20 mouse cellular contexts compared by ENCODE assay signal in genomic region chr3:141778411-141778919, GRCm38 (mm10).
DNase-seq lines count a peak whose midpoint lies in the region; ATAC-seq and TF ChIP-seq lines count a peak whose summit lies in the region.
"Had no signal": no experiment of that assay in that cellular context is flagged by ENCODE, and none has a peak within 500 bp of the region (broad histone marks: within the 10 kb centered on the region; RNA-seq: fewer than 3 reads in every experiment).

No protein-coding gene starts in this region.

- no peak overlapping the region for H3K4me2 ChIP-seq in limb, embryonic 14.5 days (replicated peaks; ENCODE audit: low read depth, low read length, severe bottlenecking)
- H3K4me2 ChIP-seq in hindbrain, embryonic 12.5 days (replicated peaks): no peak overlapping the region
- H3K4me2 ChIP-seq: heart, embryonic 12.5 days; hindbrain, embryonic 15.5 days had no signal

- no peaks in the 10 kb centered on the region for H3K9me3 ChIP-seq in limb, embryonic 14.5 days (ENCODE audit: control insufficient read depth, low read length)
- H3K9me3 ChIP-seq in hindbrain, embryonic 12.5 days (replicated peaks): no peaks in the 10 kb centered on the region
- H3K9me3 ChIP-seq: heart, embryonic 12.5 days; hindbrain, embryonic 15.5 days; megakaryocyte, embryonic 14.5 days had no signal

- no peaks in the 10 kb centered on the region for H3K36me3 ChIP-seq in limb, embryonic 14.5 days (ENCODE audit: control insufficient read depth, insufficient read depth, low read length)
- no peaks in the 10 kb centered on the region for H3K36me3 ChIP-seq in hindbrain, embryonic 12.5 days
- H3K36me3 ChIP-seq: heart, embryonic 12.5 days; hindbrain, embryonic 15.5 days had no signal

- H3K4me3 ChIP-seq in limb, embryonic 14.5 days (replicated peaks; ENCODE audit: low read length): no peak overlapping the region
- H3K4me3 ChIP-seq in hindbrain, embryonic 12.5 days: no peak overlapping the region
- H3K4me3 ChIP-seq: heart, embryonic 12.5 days; hindbrain, embryonic 15.5 days; megakaryocyte, embryonic 14.5 days had no signal

- H3K27me3 ChIP-seq in limb, embryonic 14.5 days (ENCODE audit: control insufficient read depth, insufficient read depth, low read length): no peaks in the 10 kb centered on the region
- no peaks in the 10 kb centered on the region for H3K27me3 ChIP-seq in hindbrain, embryonic 12.5 days
- H3K27me3 ChIP-seq: heart, embryonic 12.5 days; hindbrain, embryonic 15.5 days; megakaryocyte, embryonic 14.5 days had no signal

- TF ChIP-seq POLR2A in limb, embryonic 14.5 days (IDR thresholded peaks at IDR 0.05; ENCODE audit: borderline replicate concordance, extremely low read depth, insufficient read depth, insufficient read length): no peak

- ATAC-seq in frontal cortex, adult (ENCODE audit: low TSS enrichment): peak; percentile 40; the same call in 1 of the 2 replicates
- ATAC-seq in hematopoietic stem cell, adult 5-6 weeks (replicated peaks in 1 of 2; ENCODE audit: insufficient read depth in 1 of 2, low FRiP score in 2 of 2, low TSS enrichment in 1 of 2, low read depth in 1 of 2, poor library complexity in 2 of 2, severe bottlenecking in 2 of 2): peak; percentile 81 to 84
- ATAC-seq in limb, embryonic 14.5 days (ENCODE audit: low FRiP score, low read depth): peak; percentile 19; the same call in 1 of the 2 replicates
- no peak for ATAC-seq in hindbrain, embryonic 12.5 days (ENCODE audit: low FRiP score)
- ATAC-seq: forebrain, embryonic 14.5 days; lung, postnatal 0 days had no signal

- H3K27ac ChIP-seq in limb, embryonic 14.5 days (replicated peaks; ENCODE audit: low read depth, low read length): peak overlapping the region; percentile 43; the same call in 1 of the 2 replicates
- no peak overlapping the region for H3K27ac ChIP-seq in hindbrain, embryonic 12.5 days
- H3K27ac ChIP-seq: hindbrain, embryonic 15.5 days had no signal

- DNase-seq in frontal cortex, postnatal 25 days (ENCODE audit: low spot score in 2 of 2): no peak
- peak; percentile 60 for DNase-seq in CD4-positive helper T cell, adult 2 months (ENCODE audit: low read depth, low spot score)
- peak; percentile 25 for DNase-seq in limb, embryonic 14.5 days (ENCODE audit: low spot score)
- DNase-seq in cerebellum, adult 8-10 months: no peak
- DNase-seq in lung, postnatal 4 days: no peak
- DNase-seq: adrenal gland, postnatal 36 days; cerebellum, adult 9-10 months; heart, postnatal 14 days; layer of hippocampus, postnatal 36 days; left cerebral cortex, postnatal 4 days; midbrain, embryonic 14.5 days; thymus, postnatal 36 days had no signal

- peaks cover 8% of the 10 kb centered on the region for H3K4me1 ChIP-seq in limb, embryonic 14.5 days (ENCODE audit: control insufficient read depth, insufficient read depth, low read length)
- H3K4me1 ChIP-seq in hindbrain, embryonic 12.5 days: no peaks in the 10 kb centered on the region
- H3K4me1 ChIP-seq: heart, embryonic 12.5 days; hindbrain, embryonic 15.5 days; megakaryocyte, embryonic 14.5 days had no signal

- H3K9ac ChIP-seq in limb, embryonic 14.5 days (ENCODE audit: low read depth, low read length, severe bottlenecking): no peak overlapping the region
- H3K9ac ChIP-seq in hindbrain, embryonic 12.5 days: no peak overlapping the region
- H3K9ac ChIP-seq: heart, embryonic 12.5 days; hindbrain, embryonic 15.5 days had no signal

- WGBS in limb, embryonic 14.5 days: 25% methylated on average over 8 of the region's 8 CpGs
- 77% methylated on average over 8 of the region's 8 CpGs for WGBS in hindbrain, embryonic 12.5 days

Comparison
In these comparisons a context has a peak if more than half of its experiments do, and no peak if none do; other contexts are left out.
1. DNase-seq: peak in CD4-positive helper T cell, adult 2 months (single experiment) and limb, embryonic 14.5 days (single experiment); none in frontal cortex, postnatal 25 days (0 of 2), cerebellum, adult 8-10 months (single experiment) and lung, postnatal 4 days (0 of 2).